Mouse (Mus musculus) kidney, embryonic 16.5 days (tissue): ENCODE measurements around the gene Gtf2i. TPM values are rescaled to one million over a fixed set of nuclear protein-coding genes. Genes with fewer than 3 reads are reported as not detected.
A peak's percentile ranks its signal among the peaks of the same experiment; 100 is the strongest.

ENCODE experiments used
- ATAC-seq: fragments of 200-750 bp; cut with Nextera tagmentation; 2 replicates; pipeline ENCODE4 v1.8.0; 2017; ENCODE audit warnings: moderate TSS enrichment; ENCODE audit not compliant: low FRiP score, low TSS enrichment
- H3K27ac ChIP-seq: fragments of 300-500 bp; sonication (generic); 2 replicates; pipeline ENCODE4 v1.5.1; 2014; ENCODE audit warnings: low read length
- H3K27me3 ChIP-seq: fragments of 300-500 bp; sonication (generic); 2 replicates; pipeline ENCODE4 v1.6.1; 2014; ENCODE audit warnings: low read length, control low read depth, mixed read lengths; ENCODE audit not compliant: insufficient read depth
- H3K36me3 ChIP-seq: fragments of 300-500 bp; sonication (generic); 2 replicates; pipeline ENCODE4 v1.6.1; 2014; ENCODE audit warnings: low read length, control low read depth, mixed read lengths; ENCODE audit not compliant: insufficient read depth
- H3K4me1 ChIP-seq: fragments of 300-500 bp; sonication (generic); 2 replicates; pipeline ENCODE4 v1.6.1; 2014; ENCODE audit warnings: low read length, control low read depth, mixed read lengths; ENCODE audit not compliant: insufficient read depth
- H3K4me2 ChIP-seq: fragments of 300-500 bp; sonication (generic); replicated peaks from 2 replicates; pipeline ENCODE4 v1.6.1; 2014; ENCODE audit warnings: low read depth, low read length
- H3K4me3 ChIP-seq: fragments of 300-500 bp; sonication (generic); 2 replicates; pipeline ENCODE4 v1.5.1; 2014; ENCODE audit warnings: mild to moderate bottlenecking, low read length
- H3K9ac ChIP-seq: fragments of 300-500 bp; sonication (generic); replicated peaks from 2 replicates; pipeline ENCODE4 v1.6.1; 2014; ENCODE audit warnings: low read length
- H3K9me3 ChIP-seq: fragments of 300-500 bp; sonication (generic); 2 replicates; pipeline ENCODE4 v1.6.1; 2016; ENCODE audit warnings: low read length, control low read depth
- WGBS: fragments of 180-500 bp; shearing (Covaris S2); extraction: QIAGEN DNeasy Blood & Tissue Kit; methylation state at CpG from one replicate; pipeline ENCODE4 v1.1.7; 2014; 5-methylcytosine and 5-hydroxymethylcytosine counted together
- polyA plus RNA-seq: library from polyadenylated mRNA; unstranded; fragments of >200 nt; fragmentation: Nextera tagmentation; extraction: Ambion mirVana; gene quantifications from 2 replicates; pipeline ENCODE4 v1.2.1, GENCODE M21; 2015

Gtf2i gene
- polyA plus RNA-seq, 1 experiment from 2014 or later = 179 TPM

DNA sequence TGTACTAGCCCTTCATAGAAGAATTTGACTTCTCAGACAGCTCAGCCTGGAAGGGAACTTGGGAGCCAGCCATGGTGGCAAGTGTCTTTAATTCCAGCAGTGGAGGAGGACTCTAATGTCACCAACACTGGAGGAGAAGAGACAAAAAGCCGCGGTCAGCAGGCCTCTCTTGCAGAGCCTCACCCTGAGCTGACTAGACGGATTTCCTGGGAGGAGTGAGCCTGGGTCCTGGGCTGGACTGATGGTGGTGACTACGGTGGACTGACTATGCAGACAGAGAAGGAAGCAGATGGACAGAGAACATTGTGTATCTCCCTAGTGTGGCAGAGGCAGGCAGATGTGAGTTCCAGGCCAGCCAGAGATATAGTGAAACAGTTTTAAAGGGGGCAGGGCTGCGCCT lies 83.2 kb downstream of the Gtf2i start:
- Histone ChIP-seq H3K27ac (no peak overlapping the region), H3K27me3 (no peaks in the 10 kb centered on the region)

DNA sequence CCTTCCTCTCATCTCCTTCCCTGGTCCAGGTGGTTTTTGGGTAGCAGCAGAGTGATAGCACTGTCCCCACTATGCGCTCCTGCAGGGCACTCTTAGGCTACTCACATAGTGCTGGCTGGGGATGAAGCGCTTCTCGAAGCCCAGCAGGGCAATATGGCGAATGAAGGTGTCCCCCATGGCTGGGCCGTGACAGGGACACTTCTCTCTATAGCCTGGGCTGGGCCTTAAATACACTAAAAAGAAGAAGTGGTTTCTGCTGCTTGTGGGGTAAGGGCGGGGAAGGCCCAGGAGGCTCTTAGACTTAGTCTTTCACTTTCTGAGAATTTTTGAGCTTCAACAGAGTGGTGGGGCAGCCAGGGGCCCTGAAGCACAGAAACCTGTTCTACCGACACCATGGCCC lies 85.2 kb downstream of the Gtf2i start, which contains the start of gene Ncf1:
Gene Ncf1 (minus strand): TSS at position 235 of the 400 bp plus-strand sequence.
- Histone ChIP-seq H3K4me2 (no peak within 1 kb of the TSS), H3K4me1 (peaks cover 33% of the 10 kb centered on the region), H3K4me3 (no peak within 1 kb of the TSS), H3K27ac (no peak within 1 kb of the TSS), H3K36me3 (no peaks in the 10 kb centered on the region), H3K9ac (no peak within 1 kb of the TSS), H3K27me3 (no peaks in the 10 kb centered on the region), H3K9me3 (no peaks in the 10 kb centered on the region)
- ATAC-seq = no peak
- 92% methylated on average over 7 of the region's 7 CpGs for WGBS

More for the DNA sequence above, 83.2 kb downstream of the Gtf2i start:
- no peak overlapping the region for H3K9ac ChIP-seq
- no peak overlapping the region for H3K4me3 ChIP-seq
- H3K4me1 ChIP-seq = peaks cover 39% of the 10 kb centered on the region
- no peaks in the 10 kb centered on the region for H3K9me3 ChIP-seq
- 70% methylated on average over 5 of the region's 5 CpGs for WGBS
- no peak overlapping the region for H3K4me2 ChIP-seq
- ATAC-seq = no peak
- peaks cover 4% of the 10 kb centered on the region; the same call in 1 of the 2 replicates for H3K36me3 ChIP-seq

DNA sequence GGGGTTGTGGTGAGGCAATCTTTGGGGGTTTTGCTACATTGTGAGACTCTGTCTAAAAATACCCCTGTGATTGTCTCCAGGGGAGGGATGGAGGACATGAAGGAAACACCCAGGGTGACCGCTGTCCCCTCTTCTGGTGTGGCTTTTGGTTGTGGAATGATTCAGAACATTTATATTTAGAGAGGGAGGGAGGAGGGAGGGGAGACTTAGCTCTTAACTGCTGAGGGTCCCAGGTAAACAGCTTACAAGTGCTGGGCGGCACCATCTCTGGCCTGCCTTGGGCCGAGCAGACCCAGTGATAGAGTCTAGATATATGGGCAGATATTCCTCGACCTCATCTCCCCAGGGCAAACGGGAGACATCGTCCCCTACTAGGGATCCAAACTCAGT lies 86.3 kb downstream of the Gtf2i start:
- Histone ChIP-seq H3K4me2 (no peak overlapping the region), H3K36me3 (no peaks in the 10 kb centered on the region), H3K9me3 (no peaks in the 10 kb centered on the region), H3K27me3 (no peaks in the 10 kb centered on the region), H3K4me3 (no peak overlapping the region), H3K27ac (no peak overlapping the region), H3K9ac (no peak overlapping the region), H3K4me1 (peaks cover 27% of the 10 kb centered on the region)
- WGBS = 77% methylated on average over 6 of the region's 6 CpGs
- no peak for ATAC-seq

DNA sequence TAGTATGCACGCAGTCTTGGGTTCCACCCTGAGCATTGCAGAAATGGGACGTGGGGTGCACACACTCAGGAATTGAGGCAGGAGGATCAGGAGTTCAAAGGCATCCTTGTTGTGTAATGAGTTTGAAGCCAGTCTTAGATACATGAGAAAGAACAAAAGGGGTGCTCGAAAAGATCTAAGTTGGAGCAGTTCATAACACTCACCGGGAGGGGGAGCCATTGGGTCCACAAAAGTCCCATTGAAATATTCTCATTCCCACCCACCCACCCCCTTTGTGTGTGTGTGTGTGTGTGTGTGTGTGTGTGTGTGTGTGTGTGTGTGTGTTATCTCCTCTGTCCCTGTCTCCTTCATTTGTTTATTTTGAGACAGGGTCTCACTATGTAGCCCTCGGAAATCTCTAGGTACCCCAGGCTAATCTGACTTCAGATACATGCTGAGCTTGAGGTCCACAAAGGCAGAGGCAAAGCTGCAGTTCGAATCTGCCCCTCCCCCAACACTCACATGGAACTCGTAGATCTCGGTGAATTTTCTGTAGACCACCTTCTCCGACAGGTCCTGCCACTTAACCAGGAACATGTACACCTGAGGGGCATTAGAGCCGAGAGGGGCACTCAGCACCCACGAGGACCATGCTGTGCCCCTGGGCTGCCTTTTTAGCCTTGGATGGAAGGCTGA lies 86.8 kb downstream of the Gtf2i start:
- Histone ChIP-seq H3K9me3 (no peaks in the 10 kb centered on the region), H3K4me3 (no peak overlapping the region), H3K9ac (no peak overlapping the region), H3K36me3 (no peaks in the 10 kb centered on the region), H3K4me1 (peaks cover 26% of the 10 kb centered on the region), H3K27ac (no peak overlapping the region), H3K27me3 (no peaks in the 10 kb centered on the region; the same call in 1 of the 2 replicates), H3K4me2 (no peak overlapping the region)
- 47% methylated on average over 11 of the region's 11 CpGs for WGBS
- ATAC-seq = no peak

DNA sequence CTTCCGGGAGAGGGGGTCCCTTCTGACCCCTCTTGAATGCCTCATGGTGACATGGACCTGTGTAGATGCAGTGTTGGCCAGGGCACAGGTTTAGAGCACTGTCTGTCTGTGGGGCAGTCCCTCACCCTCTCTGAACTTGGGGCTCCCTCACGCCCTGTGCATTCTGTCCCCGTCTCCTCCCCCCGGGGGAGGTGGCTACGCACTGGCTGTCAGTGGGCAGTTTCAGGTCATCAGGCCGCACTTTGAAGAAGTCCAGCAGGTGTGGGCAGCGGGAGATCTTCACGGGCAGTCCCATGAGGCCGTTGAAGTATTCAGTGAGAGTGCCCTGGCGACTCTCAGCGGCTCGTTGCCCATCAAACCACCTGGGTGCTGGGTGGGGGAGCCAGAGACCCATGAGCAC lies 87.6 kb downstream of the Gtf2i start:
- WGBS = 30% methylated on average over 12 of the region's 12 CpGs
- no peak overlapping the region for H3K27ac ChIP-seq
- peak; percentile 28; the same call in 1 of the 2 replicates for ATAC-seq
- H3K4me2 ChIP-seq = no peak overlapping the region
- H3K9ac ChIP-seq = 0 out of 2 replicates have a peak overlapping the region, but pooled peaks have one; percentile 13
- H3K9me3 ChIP-seq = no peaks in the 10 kb centered on the region
- H3K27me3 ChIP-seq = no peaks in the 10 kb centered on the region; the same call in 1 of the 2 replicates
- H3K4me1 ChIP-seq = peaks cover 25% of the 10 kb centered on the region
- no peak overlapping the region for H3K4me3 ChIP-seq
- no peaks in the 10 kb centered on the region for H3K36me3 ChIP-seq

DNA sequence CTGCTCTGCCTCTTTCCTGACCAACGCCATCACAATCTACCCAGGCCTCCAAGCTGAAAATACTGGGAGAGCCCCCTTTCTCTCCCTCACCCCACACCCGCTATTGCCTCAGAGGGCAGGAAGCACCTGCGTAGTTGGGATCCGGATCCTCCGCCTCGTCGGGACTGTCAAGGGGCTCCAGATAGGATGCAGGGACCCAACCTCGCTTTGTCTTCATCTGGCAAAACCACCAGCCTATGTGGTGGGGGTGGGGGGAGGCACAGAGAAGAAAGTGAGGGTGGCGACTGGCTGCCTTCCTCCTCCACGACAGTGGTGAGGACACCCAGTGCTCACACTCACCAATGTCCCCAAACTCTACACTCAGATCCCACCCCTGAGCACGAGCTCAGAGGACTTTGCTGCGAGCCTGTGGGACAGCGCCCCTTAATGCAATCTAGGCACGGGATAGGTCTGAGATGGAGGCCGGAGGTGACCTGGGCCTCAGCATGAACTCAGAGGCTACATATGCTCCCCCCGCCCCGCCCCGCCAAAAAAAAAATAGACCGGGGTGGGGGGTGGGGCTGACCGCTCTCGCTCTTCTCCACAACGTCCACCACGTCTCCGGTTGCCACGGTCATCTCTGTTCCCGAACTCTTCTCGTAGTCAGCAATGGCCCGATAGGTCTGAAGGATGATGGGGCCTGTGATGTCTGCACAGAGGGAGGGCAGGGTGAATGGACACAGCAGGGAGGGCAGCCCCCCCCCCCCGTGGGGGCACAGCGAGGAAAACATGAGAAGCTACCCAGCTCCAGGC lies 89.3 kb downstream of the Gtf2i start:
- Histone ChIP-seq H3K9me3 (no peaks in the 10 kb centered on the region), H3K27ac (no peak overlapping the region), H3K4me2 (no peak overlapping the region), H3K4me3 (no peak overlapping the region), H3K4me1 (peaks cover 32% of the 10 kb centered on the region), H3K9ac (no peak overlapping the region), H3K36me3 (no peaks in the 10 kb centered on the region), H3K27me3 (no peaks in the 10 kb centered on the region; the same call in 1 of the 2 replicates)
- 75% methylated on average over 30 of the region's 30 CpGs for WGBS
- no peak for ATAC-seq

DNA sequence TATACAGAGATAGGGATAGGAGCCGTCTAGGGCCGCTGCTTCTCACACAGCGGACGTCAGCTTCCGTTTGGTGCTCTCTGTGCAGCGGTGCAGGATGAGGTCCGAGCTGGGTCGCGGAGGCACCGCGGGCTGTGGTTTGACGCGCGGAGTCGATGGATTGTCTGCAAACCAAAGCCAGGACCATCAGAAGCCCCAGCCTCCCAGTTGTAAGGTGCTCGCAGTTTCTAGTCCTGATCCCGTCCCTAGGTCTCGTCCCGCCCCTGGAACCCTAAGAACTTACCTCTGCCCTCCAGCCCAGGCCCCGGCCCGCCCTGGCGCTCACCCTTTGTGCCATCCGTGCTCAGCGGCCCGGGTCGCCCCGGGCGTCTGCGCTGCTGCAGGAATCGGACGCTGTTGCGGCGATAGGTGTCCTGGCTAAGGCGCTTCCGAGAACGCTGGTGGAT lies 92.8 kb downstream of the Gtf2i start:
- Histone ChIP-seq H3K9me3 (no peaks in the 10 kb centered on the region), H3K4me1 (peaks cover 20% of the 10 kb centered on the region), H3K4me3 (peak overlapping the region; percentile 41), H3K27me3 (no peaks in the 10 kb centered on the region; the same call in 1 of the 2 replicates), H3K27ac (no peak overlapping the region), H3K9ac (peak overlapping the region; percentile 63), H3K36me3 (peaks cover 8% of the 10 kb centered on the region; the same call in 1 of the 2 replicates), H3K4me2 (peak overlapping the region; percentile 73)
- ATAC-seq = peak; percentile 55; the same call in 1 of the 2 replicates
- WGBS = 2% methylated on average over 36 of the region's 36 CpGs

DNA sequence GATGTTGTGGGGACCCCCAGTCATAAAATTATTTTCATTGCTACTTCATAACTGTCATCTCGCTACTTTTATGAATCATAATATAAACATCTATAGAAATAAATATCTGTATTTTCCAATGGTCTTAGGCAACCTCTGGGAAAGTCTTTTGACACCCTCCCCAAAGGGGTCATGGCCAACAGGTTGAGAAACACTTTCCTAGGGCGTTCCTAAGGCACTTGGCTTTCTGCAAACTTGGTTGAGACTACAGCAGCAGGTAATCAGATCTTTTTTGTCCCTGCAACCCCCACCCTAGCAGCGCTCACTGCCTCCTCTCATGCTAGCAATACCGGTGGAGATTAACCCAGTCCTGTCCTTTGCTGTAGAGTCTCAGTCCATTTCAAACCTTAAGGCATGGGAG lies 93.3 kb downstream of the Gtf2i start:
- Histone ChIP-seq H3K27me3 (no peaks in the 10 kb centered on the region; the same call in 1 of the 2 replicates), H3K4me3 (peak overlapping the region; percentile 41), H3K36me3 (peaks cover 13% of the 10 kb centered on the region; the same call in 1 of the 2 replicates), H3K9me3 (no peaks in the 10 kb centered on the region), H3K4me2 (peak overlapping the region; percentile 73), H3K4me1 (peaks cover 15% of the 10 kb centered on the region), H3K9ac (peak overlapping the region; percentile 63), H3K27ac (no peak overlapping the region)
- WGBS = 41% methylated on average over 4 of the region's 4 CpGs
- no peak for ATAC-seq

DNA sequence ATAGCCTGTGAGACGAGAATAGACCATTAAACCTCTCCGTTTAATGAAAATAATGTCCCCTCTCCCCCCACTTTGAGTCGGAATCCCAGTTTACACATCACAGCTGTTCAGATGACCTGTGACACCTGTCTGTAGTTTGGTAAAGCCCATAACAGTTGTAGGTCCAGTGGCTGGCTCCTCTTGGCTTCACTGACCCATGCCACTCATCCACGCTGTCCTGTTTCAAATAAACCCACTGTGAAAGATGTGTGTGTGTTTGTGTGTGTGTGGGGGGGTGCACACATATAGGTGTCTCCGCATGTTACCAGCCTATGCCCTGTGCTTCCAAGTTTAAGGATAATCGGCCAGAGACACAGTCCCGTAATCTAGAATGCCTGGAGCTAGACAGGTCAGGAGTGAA lies 96.7 kb downstream of the Gtf2i start:
- 57% methylated on average over 7 of the region's 7 CpGs for WGBS
- no peaks in the 10 kb centered on the region; the same call in 1 of the 2 replicates for H3K27me3 ChIP-seq
- no peak for ATAC-seq
- peaks cover 13% of the 10 kb centered on the region for H3K4me1 ChIP-seq
- no peaks in the 10 kb centered on the region for H3K9me3 ChIP-seq
- H3K36me3 ChIP-seq = peaks cover 16% of the 10 kb centered on the region; the same call in 1 of the 2 replicates
- H3K4me2 ChIP-seq = no peak overlapping the region
- no peak overlapping the region for H3K27ac ChIP-seq
- no peak overlapping the region for H3K9ac ChIP-seq
- no peak overlapping the region for H3K4me3 ChIP-seq
